Comparison of ENCODE assay signal across 8 mouse cellular contexts in genomic region chr1:184395215-184395614, GRCm38 (mm10).
DNase-seq lines count a peak whose midpoint lies in the region; ATAC-seq and TF ChIP-seq lines count a peak whose summit lies in the region.

No protein-coding gene starts in this region.

- no peaks in the 10 kb centered on the region for H3K36me3 ChIP-seq in neural tube, embryonic 15.5 days
- no peaks in the 10 kb centered on the region for H3K36me3 ChIP-seq in intestine, embryonic 15.5 days

- H3K4me3 ChIP-seq in neural tube, embryonic 15.5 days (replicated peaks) = no peak overlapping the region
- H3K4me3 ChIP-seq in intestine, embryonic 15.5 days (replicated peaks) = no peak overlapping the region
- H3K4me3 ChIP-seq in olfactory bulb, adult 2 months (ENCODE audit: insufficient read depth, low read depth, low read length) = no peak overlapping the region

- 62% methylated on average over 15 of the region's 15 CpGs for WGBS in neural tube, embryonic 15.5 days
- WGBS in intestine, embryonic 15.5 days = 45% methylated on average over 15 of the region's 15 CpGs
- WGBS in olfactory bulb, adult 2 months = 44% methylated on average over 15 of the region's 15 CpGs

- no peak overlapping the region for H3K27ac ChIP-seq in neural tube, embryonic 15.5 days (replicated peaks)
- H3K27ac ChIP-seq in intestine, embryonic 15.5 days = peak overlapping the region; percentile 45; the same call in 1 of the 2 replicates
- no peak overlapping the region for H3K27ac ChIP-seq in olfactory bulb, adult 2 months (ENCODE audit: insufficient read depth, low read depth, low read length)

- no peak for TF ChIP-seq POLR2A in brain, embryonic 14.5 days (IDR thresholded peaks at IDR 0.05; ENCODE audit: borderline replicate concordance, extremely low read depth, insufficient read depth, insufficient read length, poor library complexity, severe bottlenecking)
- no peak for TF ChIP-seq POLR2A in olfactory bulb, adult 2 months (IDR thresholded peaks at IDR 0.05; ENCODE audit: insufficient read depth, low read depth, low read length)

- H3K27me3 ChIP-seq in neural tube, embryonic 15.5 days (replicated peaks) = no peaks in the 10 kb centered on the region
- H3K27me3 ChIP-seq in intestine, embryonic 15.5 days (replicated peaks) = no peaks in the 10 kb centered on the region

- intact Hi-C loops in left cerebral cortex, postnatal 36 days (cut with DNase I) = loop anchor here (2.0 kb wide), 1 partner anchor 128 kb away; no protein-coding TSS in a partner anchor

- H3K4me2 ChIP-seq in neural tube, embryonic 15.5 days = no peak overlapping the region
- H3K4me2 ChIP-seq in intestine, embryonic 15.5 days (replicated peaks) = peak overlapping the region; percentile 30

- TF ChIP-seq CTCF in brain, embryonic 14.5 days (IDR thresholded peaks at IDR 0.05; ENCODE audit: borderline replicate concordance, extremely low read depth, insufficient read depth, insufficient read length) = peak; percentile 77
- peak; percentile 39; the same call in 1 of the 2 replicates for TF ChIP-seq CTCF in olfactory bulb, adult 2 months (IDR thresholded peaks at IDR 0.05; ENCODE audit: insufficient read depth, low read depth, low read length)

- no peaks in the 10 kb centered on the region for H3K9me3 ChIP-seq in neural tube, embryonic 15.5 days (replicated peaks)
- H3K9me3 ChIP-seq in intestine, embryonic 15.5 days = no peaks in the 10 kb centered on the region

- no peak for ATAC-seq in neural tube, embryonic 15.5 days (ENCODE audit: low FRiP score)
- no peak for ATAC-seq in intestine, embryonic 15.5 days

- H3K4me1 ChIP-seq in neural tube, embryonic 15.5 days = 0 out of 2 replicates have a peak, but pooled peaks cover 4% of the 10 kb centered on the region
- H3K4me1 ChIP-seq in intestine, embryonic 15.5 days (replicated peaks) = no peaks in the 10 kb centered on the region
- H3K4me1 ChIP-seq in olfactory bulb, adult 2 months (ENCODE audit: control insufficient read depth, insufficient read depth, low read length) = no peaks in the 10 kb centered on the region

- DNase-seq in neural tube, embryonic 10.5 days (ENCODE audit: extremely low spot score, low spot score) = peak; percentile 56
- peak; percentile 46 for DNase-seq in brain, embryonic 14.5 days (ENCODE audit: low read depth)
- peak; percentile 76 for DNase-seq in gastrocnemius, adult 18-20 months (ENCODE audit: low spot score)
- peak; percentile 6 to 13 for DNase-seq in left cerebral cortex, postnatal 36 days (ENCODE audit: low spot score in 2 of 2)
- DNase-seq in thymus, postnatal 4 days = peak; percentile 84

- H3K9ac ChIP-seq in neural tube, embryonic 15.5 days (replicated peaks) = no peak overlapping the region
- H3K9ac ChIP-seq in intestine, embryonic 15.5 days = no peak overlapping the region

Comparison
In these comparisons a context has a peak if more than half of its experiments do, and no peak if none do; other contexts are left out.
1. DNase-seq: peak in every context shown above with its lines; median percentile 84 in thymus, postnatal 4 days; 76 in gastrocnemius, adult 18-20 months; 56 in neural tube, embryonic 10.5 days; 46 in brain, embryonic 14.5 days; 10 in left cerebral cortex, postnatal 36 days.